Mouse (Mus musculus) CH12.LX (cell line): Measurements from ENCODE around the gene Dhcr24.

Experiments
- CHD2 ChIP-seq: IDR thresholded peaks from 2 replicates; pipeline ENCODE4 v1.6.1; 2011; ENCODE audit warnings: low read length, improper control_type of control experiment
- CTCF ChIP-seq, 2 experiments: IDR thresholded peaks in 1 of 2; conservative IDR thresholded peaks in 1 of 2; 2 replicates each; pipeline ENCODE4 v1.5.1; 2011 to 2012; ENCODE audit warnings: low read depth in 2 of 2, low read length in 2 of 2, improper control_type of control experiment in 1 of 2, inconsistent platforms in 1 of 2, mild to moderate bottlenecking in 1 of 2, moderate library complexity in 1 of 2
- ELF1 ChIP-seq: IDR thresholded peaks from 2 replicates; pipeline ENCODE4 v1.6.1; 2014; ENCODE audit warnings: low read depth, mild to moderate bottlenecking, inconsistent platforms, low read length, improper control_type of control experiment
- HCFC1 ChIP-seq: IDR thresholded peaks from 2 replicates; pipeline ENCODE4 v1.6.1; 2012; ENCODE audit warnings: low read depth, mild to moderate bottlenecking, inconsistent platforms, low read length, improper control_type of control experiment
- MAFK ChIP-seq: IDR thresholded peaks from 2 replicates; pipeline ENCODE4 v1.6.1; 2011; ENCODE audit warnings: low read length, improper control_type of control experiment; ENCODE audit not compliant: insufficient replicate concordance
- PAX5 ChIP-seq: IDR thresholded peaks from 2 replicates; pipeline ENCODE4 v1.6.1; 2012; ENCODE audit warnings: low read length, inconsistent platforms, mixed read lengths
- POLR2A ChIP-seq: IDR thresholded peaks from 2 replicates; pipeline ENCODE4 v1.6.1; 2011; ENCODE audit warnings: low read depth, mild to moderate bottlenecking, improper control_type of control experiment, low read length
- TBP ChIP-seq: conservative IDR thresholded peaks from 2 replicates; pipeline ENCODE4 v1.6.1; 2011; ENCODE audit warnings: low read depth, low read length, improper control_type of control experiment
- TCF12 ChIP-seq: IDR thresholded peaks from 2 replicates; pipeline ENCODE4 v1.6.1; 2014; ENCODE audit warnings: low read depth, mild to moderate bottlenecking, inconsistent platforms, low read length, improper control_type of control experiment
- UBTF ChIP-seq: IDR thresholded peaks from 2 replicates; pipeline ENCODE4 v1.6.1; 2012; ENCODE audit warnings: low read depth, mild to moderate bottlenecking, inconsistent platforms, low read length, improper control_type of control experiment, moderate library complexity
- USF1 ChIP-seq: IDR thresholded peaks from 2 replicates; pipeline ENCODE4 v1.6.1; 2014; ENCODE audit warnings: low read depth, mild to moderate bottlenecking, inconsistent platforms, low read length, improper control_type of control experiment

DNA sequence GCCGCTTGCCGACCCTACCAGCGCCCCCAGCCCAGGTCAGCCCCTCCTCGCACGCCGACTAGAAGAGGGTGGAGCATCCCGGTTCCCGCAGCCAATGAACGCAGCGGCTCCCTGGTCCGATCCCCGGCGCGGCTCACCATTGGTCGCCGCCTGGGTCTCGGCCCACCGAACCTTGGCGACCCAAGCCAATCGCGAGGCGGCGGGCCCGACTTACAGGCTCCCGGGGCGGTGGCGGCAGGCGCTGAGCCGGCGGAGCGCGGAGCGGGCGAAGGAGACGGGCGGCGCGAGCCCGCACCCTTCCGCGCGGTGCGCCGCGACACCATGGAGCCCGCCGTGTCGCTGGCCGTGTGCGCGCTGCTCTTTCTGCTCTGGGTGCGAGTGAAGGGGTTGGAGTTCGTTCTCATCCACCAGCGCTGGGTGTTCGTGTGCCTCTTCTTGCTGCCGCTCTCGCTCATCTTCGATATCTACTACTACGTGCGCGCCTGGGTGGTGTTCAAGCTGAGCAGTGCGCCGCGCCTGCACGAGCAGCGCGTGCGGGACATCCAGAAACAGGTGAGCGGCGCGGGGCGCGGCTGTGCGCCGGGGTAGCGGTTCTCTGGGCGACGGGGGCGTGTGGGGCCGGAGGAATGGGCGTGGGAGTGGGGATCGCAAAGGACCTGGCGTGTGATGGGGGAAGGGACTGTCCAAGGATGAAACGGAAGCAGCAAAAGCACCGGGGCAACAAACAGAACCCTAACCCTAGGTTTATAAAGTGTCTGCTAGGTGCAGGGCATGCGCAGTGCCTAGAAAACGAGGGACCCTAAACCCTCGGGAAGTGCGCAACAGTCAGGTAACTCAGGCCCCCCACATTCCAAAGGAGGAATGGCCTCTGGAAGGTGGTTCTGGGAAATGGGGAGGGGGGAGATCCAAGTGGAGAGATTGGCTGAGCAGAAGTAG, at the start of gene Dhcr24:
- TF ChIP-seq ELF1 = no peak; the same call in 1 of the 2 replicates
- peak; percentile 51; the same call in 1 of the 2 replicates for TF ChIP-seq UBTF
- no peak for TF ChIP-seq MAFK
- no peak for TF ChIP-seq HCFC1
- no peak for TF ChIP-seq USF1
- TF ChIP-seq PAX5 = no peak
- TF ChIP-seq TCF12 = peak; percentile 44; the same call in 1 of the 2 replicates
- TF ChIP-seq CTCF (conservative IDR thresholded peaks at IDR 0.05 in 1 of 2, IDR thresholded peaks at IDR 0.05 in 1 of 2; ENCODE audit: low read depth in 2 of 2, low read length in 2 of 2) = no peak
- no peak; the same call in 1 of the 2 replicates for TF ChIP-seq CHD2
- TF ChIP-seq POLR2A = peak; percentile 87
- TF ChIP-seq TBP = no peak
